Mouse (Mus musculus): ENCODE results near the gene Trpv2.

GRCm38 (mm10) chr11:62636840-62637221 is 62.5 kb downstream of the Trpv2 start:
- no peak for TF ChIP-seq CTCF (IDR thresholded peaks at IDR 0.05; ENCODE audit: low read depth, low read length)
- no peak for TF ChIP-seq GATA2 (IDR thresholded peaks at IDR 0.05; ENCODE audit: borderline replicate concordance, low read depth, low read length)
- TF ChIP-seq GATA1 (IDR thresholded peaks at IDR 0.05; ENCODE audit: borderline replicate concordance, low read length) = no peak
